Mouse (Mus musculus) cerebellum, postnatal 25 days (tissue): ENCODE data around the gene Hist1h2bj.

ENCODE experiments used
- DNase-seq, 2 experiments: peaks; one replicate each; pipeline ENCODE4 v3.0.0; 2021; ENCODE audit warnings: mixed read lengths in 2 of 2

The Hist1h2bj gene

GRCm38 (mm10) chr13:22015479-22016450, 27.2 kb upstream of the Hist1h2bj start:
- peak; percentile 64 to 67 for DNase-seq

GRCm38 (mm10) chr13:22019934-22020835, 22.8 kb upstream of the Hist1h2bj start:
- DNase-seq: no peak

- DNase-seq: peak; percentile 62 to 66
Observed at GRCm38 (mm10) chr13:22020901-22021339, 22.1 kb upstream of the Hist1h2bj start.

- no peak for DNase-seq
Observed at GRCm38 (mm10) chr13:22021581-22021980, 21.4 kb upstream of the Hist1h2bj start.

GRCm38 (mm10) chr13:22022241-22022640, 20.8 kb upstream of the Hist1h2bj start:
- DNase-seq: peak; percentile 84 to 85

GRCm38 (mm10) chr13:22026058-22027031, 16.7 kb upstream of the Hist1h2bj start:
- DNase-seq: peak; percentile 85 to 86

GRCm38 (mm10) chr13:22028673-22029460, 14.1 kb upstream of the Hist1h2bj start:
- DNase-seq: peak; percentile 96

GRCm38 (mm10) chr13:22029928-22030327, 13.1 kb upstream of the Hist1h2bj start:
- DNase-seq: peak in 1 of 2 experiments; percentile 48

- DNase-seq: no peak
Observed at GRCm38 (mm10) chr13:22030493-22030892, 12.5 kb upstream of the Hist1h2bj start.

- DNase-seq: no peak
Observed at GRCm38 (mm10) chr13:22033741-22034442, 9.1 kb upstream of the Hist1h2bj start.

GRCm38 (mm10) chr13:22034443-22035266, 8.4 kb upstream of the Hist1h2bj start:
- DNase-seq: no peak

GRCm38 (mm10) chr13:22035267-22036148, 7.5 kb upstream of the Hist1h2bj start, which contains the start of the genes Hist1h2ah and Hist1h2bk:
Gene Hist1h2ah (minus strand): TSS chr13:22035568.
Gene Hist1h2bk (plus strand): TSS chr13:22035870.
- peak; percentile 78 to 83 for DNase-seq

- DNase-seq: no peak
Observed at GRCm38 (mm10) chr13:22036149-22036956, 6.7 kb upstream of the Hist1h2bj start.

- no peak for DNase-seq
Observed at GRCm38 (mm10) chr13:22036986-22037385, 6.0 kb upstream of the Hist1h2bj start.

- DNase-seq: no peak
Observed at GRCm38 (mm10) chr13:22037415-22037814, 5.6 kb upstream of the Hist1h2bj start.

- no peak for DNase-seq
Observed at GRCm38 (mm10) chr13:22039364-22039763, 3.6 kb upstream of the Hist1h2bj start.

- DNase-seq: no peak
Observed at GRCm38 (mm10) chr13:22039951-22040463, 3.0 kb upstream of the Hist1h2bj start.
